Mouse (Mus musculus): Measurements from ENCODE around the gene Plcz1. TPM values are rescaled to one million over a fixed set of nuclear protein-coding genes. Genes with fewer than 3 reads are reported as not detected.

The Plcz1 gene
- polyA plus RNA-seq, 1 experiment: not detected

GRCm38 (mm10) chr6:139989597-139989996 is 51.7 kb downstream of the Plcz1 start:
- Histone ChIP-seq H3K4me3 (replicated peaks) (no peak overlapping the region), H3K27me3 (ENCODE audit: control insufficient read depth) (no peaks in the 10 kb centered on the region), H3K36me3 (ENCODE audit: control insufficient read depth) (no peaks in the 10 kb centered on the region), H3K4me1 (ENCODE audit: control insufficient read depth) (no peaks in the 10 kb centered on the region), H3K9me3 (ENCODE audit: control insufficient read depth, low read length) (peaks cover 10% of the 10 kb centered on the region)
- no peak for TF ChIP-seq GATA1 (IDR thresholded peaks at IDR 0.05; ENCODE audit: low read length)
- TF ChIP-seq TAL1 (IDR thresholded peaks at IDR 0.05; ENCODE audit: low read length): no peak

- Histone ChIP-seq H3K4me3 (replicated peaks) (no peak overlapping the region), H3K27me3 (ENCODE audit: control insufficient read depth) (no peaks in the 10 kb centered on the region), H3K36me3 (ENCODE audit: control insufficient read depth) (no peaks in the 10 kb centered on the region), H3K9me3 (ENCODE audit: control insufficient read depth, low read length) (peaks cover 10% of the 10 kb centered on the region), H3K4me1 (ENCODE audit: control insufficient read depth) (no peaks in the 10 kb centered on the region)
- TF ChIP-seq GATA1 (IDR thresholded peaks at IDR 0.05; ENCODE audit: low read length) (no peak), TAL1 (IDR thresholded peaks at IDR 0.05; ENCODE audit: low read length) (no peak)
Measured at GRCm38 (mm10) chr6:139989075-139989474, 52.2 kb downstream of the Plcz1 start.

- H3K27me3 ChIP-seq (ENCODE audit: control insufficient read depth): no peaks in the 10 kb centered on the region
- TF ChIP-seq TAL1 (IDR thresholded peaks at IDR 0.05; ENCODE audit: low read length) (no peak), GATA1 (IDR thresholded peaks at IDR 0.05; ENCODE audit: low read length) (no peak)
- H3K4me3 ChIP-seq (replicated peaks): no peak overlapping the region
- no peaks in the 10 kb centered on the region for H3K36me3 ChIP-seq (ENCODE audit: control insufficient read depth)
- no peaks in the 10 kb centered on the region for H3K4me1 ChIP-seq (ENCODE audit: control insufficient read depth)
- peaks cover 10% of the 10 kb centered on the region for H3K9me3 ChIP-seq (ENCODE audit: control insufficient read depth, low read length)
Measured at GRCm38 (mm10) chr6:139986564-139986963, 54.7 kb downstream of the Plcz1 start.

- Histone ChIP-seq H3K36me3 (ENCODE audit: control insufficient read depth) (no peaks in the 10 kb centered on the region), H3K4me3 (replicated peaks) (no peak overlapping the region), H3K27me3 (ENCODE audit: control insufficient read depth) (no peaks in the 10 kb centered on the region), H3K9me3 (ENCODE audit: control insufficient read depth, low read length) (peaks cover 11% of the 10 kb centered on the region; the same call in 1 of the 2 replicates), H3K4me1 (ENCODE audit: control insufficient read depth) (no peaks in the 10 kb centered on the region)
- TF ChIP-seq TAL1 (IDR thresholded peaks at IDR 0.05; ENCODE audit: low read length): no peak
- TF ChIP-seq GATA1 (IDR thresholded peaks at IDR 0.05; ENCODE audit: low read length): no peak
Measured at GRCm38 (mm10) chr6:139984069-139984468, 57.2 kb downstream of the Plcz1 start.

GRCm38 (mm10) chr6:139981061-139981460 is 60.2 kb downstream of the Plcz1 start:
- no peaks in the 10 kb centered on the region for H3K36me3 ChIP-seq (ENCODE audit: control insufficient read depth)
- H3K4me3 ChIP-seq (replicated peaks): no peak overlapping the region
- H3K9me3 ChIP-seq (ENCODE audit: control insufficient read depth, low read length): peaks cover 7% of the 10 kb centered on the region; the same call in 1 of the 2 replicates
- H3K4me1 ChIP-seq (ENCODE audit: control insufficient read depth): no peaks in the 10 kb centered on the region
- no peaks in the 10 kb centered on the region for H3K27me3 ChIP-seq (ENCODE audit: control insufficient read depth)
- no peak for TF ChIP-seq TAL1 (IDR thresholded peaks at IDR 0.05; ENCODE audit: low read length)
- TF ChIP-seq GATA1 (IDR thresholded peaks at IDR 0.05; ENCODE audit: low read length): no peak

- Histone ChIP-seq H3K9me3 (ENCODE audit: control insufficient read depth, low read length) (peaks cover 7% of the 10 kb centered on the region; the same call in 1 of the 2 replicates), H3K4me3 (replicated peaks) (no peak overlapping the region), H3K36me3 (ENCODE audit: control insufficient read depth) (no peaks in the 10 kb centered on the region), H3K27me3 (ENCODE audit: control insufficient read depth) (no peaks in the 10 kb centered on the region), H3K4me1 (ENCODE audit: control insufficient read depth) (no peaks in the 10 kb centered on the region)
- TF ChIP-seq GATA1 (IDR thresholded peaks at IDR 0.05; ENCODE audit: low read length): no peak
- TF ChIP-seq TAL1 (IDR thresholded peaks at IDR 0.05; ENCODE audit: low read length): no peak
Measured at GRCm38 (mm10) chr6:139978114-139978513, 63.1 kb downstream of the Plcz1 start.

GRCm38 (mm10) chr6:139974668-139975067 is 66.6 kb downstream of the Plcz1 start:
- H3K4me1 ChIP-seq (ENCODE audit: control insufficient read depth): no peaks in the 10 kb centered on the region
- H3K27me3 ChIP-seq (ENCODE audit: control insufficient read depth): no peaks in the 10 kb centered on the region
- H3K36me3 ChIP-seq (ENCODE audit: control insufficient read depth): no peaks in the 10 kb centered on the region
- H3K4me3 ChIP-seq (replicated peaks): no peak overlapping the region
- TF ChIP-seq TAL1 (IDR thresholded peaks at IDR 0.05; ENCODE audit: low read length) (no peak), GATA1 (IDR thresholded peaks at IDR 0.05; ENCODE audit: low read length) (no peak)
- H3K9me3 ChIP-seq (ENCODE audit: control insufficient read depth, low read length): peaks cover 12% of the 10 kb centered on the region; the same call in 1 of the 2 replicates

GRCm38 (mm10) chr6:139971608-139972298 is 69.5 kb downstream of the Plcz1 start:
- H3K27me3 ChIP-seq (ENCODE audit: control insufficient read depth): no peaks in the 10 kb centered on the region
- H3K9me3 ChIP-seq (ENCODE audit: control insufficient read depth, low read length): peaks cover 12% of the 10 kb centered on the region; the same call in 1 of the 2 replicates
- H3K4me1 ChIP-seq (ENCODE audit: control insufficient read depth): no peaks in the 10 kb centered on the region
- H3K4me3 ChIP-seq (replicated peaks): no peak overlapping the region
- TF ChIP-seq TAL1 (IDR thresholded peaks at IDR 0.05; ENCODE audit: low read length): no peak
- TF ChIP-seq GATA1 (IDR thresholded peaks at IDR 0.05; ENCODE audit: low read length): no peak
- H3K36me3 ChIP-seq (ENCODE audit: control insufficient read depth): no peaks in the 10 kb centered on the region

- Histone ChIP-seq H3K4me3 (replicated peaks) (no peak overlapping the region), H3K27me3 (ENCODE audit: control insufficient read depth) (no peaks in the 10 kb centered on the region), H3K9me3 (ENCODE audit: control insufficient read depth, low read length) (peaks cover 12% of the 10 kb centered on the region; the same call in 1 of the 2 replicates), H3K4me1 (ENCODE audit: control insufficient read depth) (no peaks in the 10 kb centered on the region), H3K36me3 (ENCODE audit: control insufficient read depth) (no peaks in the 10 kb centered on the region)
- TF ChIP-seq TAL1 (IDR thresholded peaks at IDR 0.05; ENCODE audit: low read length): no peak
- no peak for TF ChIP-seq GATA1 (IDR thresholded peaks at IDR 0.05; ENCODE audit: low read length)
Measured at GRCm38 (mm10) chr6:139966684-139967083, 74.6 kb downstream of the Plcz1 start.
